Mouse (Mus musculus): ENCODE measurements at regions not wholly inside any gene's neighbourhood (a gene's known extent, or its start where the extent isn't known, plus 50 kb on each side); places are given as distances from the start of the nearest gene placed in this dataset.

GRCm38 (mm10) chr3:40058719-40059420, 472.2 kb upstream of the Intu start:
- no peaks in the 10 kb centered on the region for H3K27me3 ChIP-seq (ENCODE audit: control insufficient read depth, insufficient read depth, low read length, poor library complexity, severe bottlenecking)
- no peak overlapping the region for H3K27ac ChIP-seq (ENCODE audit: insufficient read depth, low read length)
- no peaks in the 10 kb centered on the region for H3K36me3 ChIP-seq (ENCODE audit: control insufficient read depth, insufficient read depth, low read length, poor library complexity, severe bottlenecking)
- no peaks in the 10 kb centered on the region for H3K4me1 ChIP-seq (ENCODE audit: control insufficient read depth, insufficient read depth, low read length)
- no peak for TF ChIP-seq POLR2A (IDR thresholded peaks at IDR 0.05; ENCODE audit: insufficient read depth, low read length)
- no peak overlapping the region for H3K9ac ChIP-seq (ENCODE audit: low read depth, poor library complexity, severe bottlenecking)
- H3K4me3 ChIP-seq (ENCODE audit: low read depth, low read length) = no peak overlapping the region
- no peaks in the 10 kb centered on the region for H3K9me3 ChIP-seq (replicated peaks; ENCODE audit: control insufficient read depth, insufficient read depth, low read length, poor library complexity, severe bottlenecking)

DNA sequence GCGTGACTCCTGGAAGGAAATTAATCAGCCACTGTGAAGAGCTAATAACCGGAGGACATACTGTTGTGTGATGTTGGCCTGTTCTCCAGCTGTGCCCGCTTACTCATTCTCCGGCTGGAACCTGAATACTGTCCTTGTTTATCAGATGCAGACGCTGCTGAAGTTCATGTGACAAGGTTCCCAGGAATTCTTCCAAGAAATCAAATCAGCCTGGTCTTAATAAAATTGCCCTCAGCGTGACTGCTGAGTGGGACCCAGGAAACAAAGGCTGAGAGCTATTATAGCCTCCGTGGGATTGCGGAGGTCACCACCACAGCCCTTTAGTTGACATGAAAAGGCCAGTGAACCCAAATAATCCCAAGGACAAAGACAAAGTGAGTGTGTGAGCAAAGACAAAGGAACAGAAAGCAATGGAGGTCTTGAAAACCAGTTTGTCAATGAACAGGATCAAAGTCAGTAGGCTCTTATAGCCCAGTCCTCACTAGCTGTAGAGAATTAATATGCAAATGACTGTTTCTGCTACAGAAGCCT, 460.9 kb upstream of the Intu start:
- Histone ChIP-seq H3K36me3 (ENCODE audit: control insufficient read depth, insufficient read depth, low read length, poor library complexity, severe bottlenecking) (no peaks in the 10 kb centered on the region), H3K27ac (ENCODE audit: insufficient read depth, low read length) (no peak overlapping the region), H3K4me3 (ENCODE audit: low read depth, low read length) (no peak overlapping the region), H3K9ac (ENCODE audit: low read depth, poor library complexity, severe bottlenecking) (no peak overlapping the region), H3K9me3 (replicated peaks; ENCODE audit: control insufficient read depth, insufficient read depth, low read length, poor library complexity, severe bottlenecking) (no peaks in the 10 kb centered on the region), H3K4me1 (ENCODE audit: control insufficient read depth, insufficient read depth, low read length) (no peaks in the 10 kb centered on the region), H3K27me3 (ENCODE audit: control insufficient read depth, insufficient read depth, low read length, poor library complexity, severe bottlenecking) (no peaks in the 10 kb centered on the region)
- no peak for TF ChIP-seq EP300 (IDR thresholded peaks at IDR 0.05; ENCODE audit: insufficient read depth, low read depth, low read length)
- TF ChIP-seq POLR2A (IDR thresholded peaks at IDR 0.05; ENCODE audit: insufficient read depth, low read length) = no peak
- TF ChIP-seq CTCF (IDR thresholded peaks at IDR 0.05; ENCODE audit: low read depth, low read length) = no peak

- Histone ChIP-seq H3K9me3 (replicated peaks; ENCODE audit: control insufficient read depth, insufficient read depth, low read length, poor library complexity, severe bottlenecking) (no peaks in the 10 kb centered on the region), H3K36me3 (ENCODE audit: control insufficient read depth, insufficient read depth, low read length, poor library complexity, severe bottlenecking) (no peaks in the 10 kb centered on the region), H3K9ac (ENCODE audit: low read depth, poor library complexity, severe bottlenecking) (no peak overlapping the region), H3K4me3 (ENCODE audit: low read depth, low read length) (no peak overlapping the region), H3K4me1 (ENCODE audit: control insufficient read depth, insufficient read depth, low read length) (no peaks in the 10 kb centered on the region), H3K27me3 (ENCODE audit: control insufficient read depth, insufficient read depth, low read length, poor library complexity, severe bottlenecking) (no peaks in the 10 kb centered on the region), H3K27ac (ENCODE audit: insufficient read depth, low read length) (no peak overlapping the region)
- no peak for TF ChIP-seq CTCF (IDR thresholded peaks at IDR 0.05; ENCODE audit: low read depth, low read length)
- TF ChIP-seq POLR2A (IDR thresholded peaks at IDR 0.05; ENCODE audit: insufficient read depth, low read length) = no peak
- TF ChIP-seq EP300 (IDR thresholded peaks at IDR 0.05; ENCODE audit: insufficient read depth, low read depth, low read length) = no peak
These were observed 454.3 kb upstream of the Intu start for GRCm38 (mm10) chr3:40076824-40077223.

GRCm38 (mm10) chr3:40085116-40085515, 446.0 kb upstream of the Intu start:
- H3K27ac ChIP-seq (ENCODE audit: insufficient read depth, low read length) = no peak overlapping the region
- TF ChIP-seq POLR2A (IDR thresholded peaks at IDR 0.05; ENCODE audit: insufficient read depth, low read length) (no peak), EP300 (IDR thresholded peaks at IDR 0.05; ENCODE audit: insufficient read depth, low read depth, low read length) (no peak), CTCF (IDR thresholded peaks at IDR 0.05; ENCODE audit: low read depth, low read length) (no peak)
- H3K9me3 ChIP-seq (replicated peaks; ENCODE audit: control insufficient read depth, insufficient read depth, low read length, poor library complexity, severe bottlenecking) = no peaks in the 10 kb centered on the region
- no peak overlapping the region for H3K9ac ChIP-seq (ENCODE audit: low read depth, poor library complexity, severe bottlenecking)
- no peaks in the 10 kb centered on the region for H3K4me1 ChIP-seq (ENCODE audit: control insufficient read depth, insufficient read depth, low read length)
- no peak overlapping the region for H3K4me3 ChIP-seq (ENCODE audit: low read depth, low read length)
- no peaks in the 10 kb centered on the region for H3K36me3 ChIP-seq (ENCODE audit: control insufficient read depth, insufficient read depth, low read length, poor library complexity, severe bottlenecking)
- H3K27me3 ChIP-seq (ENCODE audit: control insufficient read depth, insufficient read depth, low read length, poor library complexity, severe bottlenecking) = no peaks in the 10 kb centered on the region; the same call in 1 of the 2 replicates

DNA sequence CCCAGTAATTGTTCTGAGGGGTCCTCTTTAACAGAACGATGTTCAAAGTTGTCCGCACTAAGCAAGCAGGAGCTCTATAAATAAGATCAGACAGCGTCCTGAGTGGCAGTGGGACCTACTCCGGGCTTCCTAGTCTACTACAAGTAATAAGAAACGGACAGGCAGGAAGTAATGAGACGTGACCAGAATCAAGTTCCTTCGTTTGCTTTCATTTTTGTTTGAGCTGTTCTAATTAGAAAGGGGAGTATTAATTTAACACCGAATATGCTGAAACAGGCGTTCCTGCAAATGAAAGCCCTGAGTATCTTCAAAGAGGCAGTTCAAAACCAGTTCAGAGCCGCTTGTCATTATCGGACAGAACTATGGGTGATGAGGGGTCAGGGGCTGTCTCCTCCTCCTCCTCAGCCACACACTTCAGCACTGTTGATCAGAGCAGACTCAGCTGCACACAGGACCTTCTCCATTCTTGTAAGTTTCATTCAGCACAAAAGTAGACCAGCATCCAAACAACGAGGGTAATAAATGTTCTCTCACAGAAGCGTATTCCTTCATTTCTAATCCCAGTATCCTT, 439.2 kb upstream of the Intu start:
- Histone ChIP-seq H3K9ac (ENCODE audit: low read depth, poor library complexity, severe bottlenecking) (no peak overlapping the region), H3K4me1 (ENCODE audit: control insufficient read depth, insufficient read depth, low read length) (no peaks in the 10 kb centered on the region), H3K36me3 (ENCODE audit: control insufficient read depth, insufficient read depth, low read length, poor library complexity, severe bottlenecking) (no peaks in the 10 kb centered on the region), H3K9me3 (replicated peaks; ENCODE audit: control insufficient read depth, insufficient read depth, low read length, poor library complexity, severe bottlenecking) (no peaks in the 10 kb centered on the region), H3K4me3 (ENCODE audit: low read depth, low read length) (no peak overlapping the region), H3K27ac (ENCODE audit: insufficient read depth, low read length) (no peak overlapping the region), H3K27me3 (ENCODE audit: control insufficient read depth, insufficient read depth, low read length, poor library complexity, severe bottlenecking) (no peaks in the 10 kb centered on the region)
- TF ChIP-seq EP300 (IDR thresholded peaks at IDR 0.05; ENCODE audit: insufficient read depth, low read depth, low read length) (no peak), CTCF (IDR thresholded peaks at IDR 0.05; ENCODE audit: low read depth, low read length) (no peak), POLR2A (IDR thresholded peaks at IDR 0.05; ENCODE audit: insufficient read depth, low read length) (no peak)

DNA sequence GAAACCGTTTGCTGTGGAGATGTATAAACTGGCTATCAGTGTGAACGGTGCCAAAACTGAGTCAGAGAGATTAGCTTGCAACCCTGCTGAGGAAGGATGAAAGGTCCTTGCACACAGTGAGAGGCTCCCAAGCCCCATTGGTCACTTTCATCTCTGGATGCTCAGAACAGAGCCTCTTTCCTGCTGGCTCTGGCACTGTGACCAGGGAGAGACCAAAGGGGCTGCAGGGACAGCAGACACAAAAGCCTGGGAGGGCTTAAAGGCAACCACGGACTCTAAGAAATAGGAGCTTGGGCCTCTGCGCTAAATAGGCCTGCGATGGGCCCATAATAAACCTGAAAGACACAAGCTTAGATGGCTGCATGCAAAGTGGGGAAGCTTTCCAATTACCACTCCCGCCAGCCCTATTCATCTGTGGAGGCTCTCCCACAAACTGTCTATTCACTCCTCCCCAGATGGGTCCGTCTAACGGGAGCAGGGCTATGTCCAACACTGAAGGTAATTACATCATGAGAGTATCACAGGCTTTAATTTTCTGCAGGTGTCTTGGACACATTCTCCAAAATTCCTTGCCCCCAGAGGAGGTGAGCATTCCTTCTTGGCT, 438.2 kb upstream of the Intu start:
- H3K9ac ChIP-seq (ENCODE audit: low read depth, poor library complexity, severe bottlenecking) = no peak overlapping the region
- H3K4me3 ChIP-seq (ENCODE audit: low read depth, low read length) = no peak overlapping the region
- H3K27me3 ChIP-seq (ENCODE audit: control insufficient read depth, insufficient read depth, low read length, poor library complexity, severe bottlenecking) = no peaks in the 10 kb centered on the region
- no peak overlapping the region for H3K27ac ChIP-seq (ENCODE audit: insufficient read depth, low read length)
- no peak for TF ChIP-seq EP300 (IDR thresholded peaks at IDR 0.05; ENCODE audit: insufficient read depth, low read depth, low read length)
- no peak for TF ChIP-seq POLR2A (IDR thresholded peaks at IDR 0.05; ENCODE audit: insufficient read depth, low read length)
- TF ChIP-seq CTCF (IDR thresholded peaks at IDR 0.05; ENCODE audit: low read depth, low read length) = no peak
- no peaks in the 10 kb centered on the region for H3K36me3 ChIP-seq (ENCODE audit: control insufficient read depth, insufficient read depth, low read length, poor library complexity, severe bottlenecking)
- H3K9me3 ChIP-seq (replicated peaks; ENCODE audit: control insufficient read depth, insufficient read depth, low read length, poor library complexity, severe bottlenecking) = no peaks in the 10 kb centered on the region
- H3K4me1 ChIP-seq (ENCODE audit: control insufficient read depth, insufficient read depth, low read length) = no peaks in the 10 kb centered on the region
